Mouse (Mus musculus) Patski (cell line): ENCODE results near the gene Tns1. TPM values are rescaled to one million over a fixed set of nuclear protein-coding genes. Genes with fewer than 3 reads are reported as not detected.
A peak's percentile ranks its signal among the peaks of the same experiment; 100 is the strongest.
"Not testable (repeated sequence)": the region's sequence is repeated elsewhere in the genome, so short reads cannot be mapped to it uniquely, and the experiment has no call there.

Experiments
- ATAC-seq: fragments of 100-300 bp; one replicate; pipeline ENCODE4 v1.8.0; 2021
- CTCF ChIA-PET: fragments of 350-600 bp; sonication (Branson Sonifier 250); formaldehyde crosslinking; loops from one replicate; lab custom pipeline; 2022; ENCODE audit warnings: inconsistent platforms; lab: Charles Lee
- POLR2A ChIA-PET: fragments of 350-600 bp; sonication (Branson Sonifier 250); formaldehyde crosslinking; loops from one replicate; lab custom pipeline; 2022; ENCODE audit warnings: antibody characterized with exemption, inconsistent platforms; lab: Charles Lee
- DNase-seq: peaks from one replicate; pipeline ENCODE4 v3.0.0-alpha.2; 2011; ENCODE audit warnings: low read depth, low spot score
- H3K27me3 ChIP-seq: fragments of 371-371 bp; one replicate; pipeline ENCODE4 v1.5.1; 2021
- CTCF ChIP-seq: fragments of 100-300 bp; IDR thresholded peaks from one replicate; pipeline ENCODE4 v1.5.1; 2021
- in situ Hi-C: fragments of 300-500 bp; cut with MboI; formaldehyde crosslinking; loops from 3 replicates; pipeline ENCODE4 v1.11.1; 2018; ENCODE audit warnings: low pct_unique_long_range_greater_than_20kb, mixed read lengths
- polyA plus RNA-seq: library from polyadenylated mRNA; unstranded; gene quantifications from one replicate; pipeline ENCODE4 v1.2.3, GENCODE M21; 2021

Gene Tns1
- polyA plus RNA-seq, 1 experiment from 2014 or later, result 393 TPM

DNA sequence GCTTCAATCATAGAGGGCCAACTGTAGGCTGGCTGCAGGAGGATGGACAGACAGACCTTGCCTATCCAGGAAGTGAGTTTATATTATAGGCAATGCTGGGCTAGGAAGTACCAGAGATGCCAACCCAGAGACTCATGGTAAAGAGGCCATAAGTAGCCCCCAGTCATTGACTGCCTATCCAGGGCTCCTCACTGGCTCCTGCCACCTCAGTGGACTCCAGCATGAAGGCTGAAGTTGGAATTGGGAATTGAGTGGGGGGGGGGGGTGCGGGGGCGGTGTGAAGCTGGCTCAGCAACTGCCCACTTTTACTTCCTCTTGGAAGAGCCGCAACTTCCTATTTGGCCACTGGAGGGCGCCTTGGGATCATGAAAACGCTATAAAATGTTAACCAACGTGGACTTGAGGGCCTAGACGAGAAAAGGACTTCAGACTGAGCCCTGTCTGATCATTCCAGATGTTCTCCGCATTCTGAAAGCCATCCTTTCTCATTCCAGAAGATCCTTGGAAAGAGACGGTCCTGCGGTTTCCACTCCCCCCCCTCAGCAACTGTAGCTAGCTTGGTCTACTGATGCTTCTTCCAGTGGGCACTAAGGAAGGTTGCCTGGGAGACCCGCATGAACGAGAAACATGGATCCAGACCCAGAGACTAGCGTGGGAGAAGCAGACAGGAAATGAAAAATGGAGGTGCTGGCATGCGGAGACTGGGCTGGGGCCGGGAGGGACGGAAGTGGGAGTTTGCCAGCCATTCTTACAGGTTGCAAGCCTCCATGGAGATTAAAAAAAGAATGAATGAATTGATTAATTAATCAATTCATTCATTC is 221.9 kb downstream of the Tns1 start:
- no peak for DNase-seq
- TF ChIP-seq CTCF, result no peak
- CTCF ChIA-PET, result interaction anchor here (0.9 to 3.0 kb wide), 17 partner anchors 8 to 293 kb away, joined by 3 to 18 read pairs (median 4); partner anchors contain the start of gene Rufy4
- POLR2A ChIA-PET, result interaction anchor here (1.0 to 1.4 kb wide), 3 partner anchors 129 to 179 kb away, joined by 3 read pairs; no protein-coding TSS in a partner anchor
- ATAC-seq, result peak; percentile 23
- H3K27me3 ChIP-seq, result no peaks in the 10 kb centered on the region
- in situ Hi-C loops, result loop anchor here (5.0 kb wide), 3 partner anchors 85 to 225 kb away; partner anchors contain the start of gene Rufy4

DNA sequence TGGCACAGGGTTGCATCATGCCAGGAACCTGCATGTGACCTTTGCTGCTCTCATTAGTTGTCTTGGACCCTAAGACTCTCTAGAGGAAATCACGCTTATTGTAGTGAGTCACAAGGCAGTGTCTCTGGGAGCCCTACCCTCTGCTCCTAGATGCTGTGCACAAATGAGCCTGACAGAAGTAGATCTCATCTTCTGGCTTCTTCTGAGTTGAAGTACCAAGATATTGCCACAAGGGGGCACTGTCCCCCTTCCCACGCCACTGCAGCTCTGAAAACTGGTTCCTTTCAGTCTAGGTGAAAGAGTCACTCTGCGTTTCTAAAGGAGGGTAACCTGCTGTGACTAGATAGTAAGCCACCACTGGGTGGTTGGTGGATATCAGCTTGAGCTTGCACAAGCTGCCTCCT is 222.8 kb downstream of the Tns1 start:
- no peaks in the 10 kb centered on the region for H3K27me3 ChIP-seq
- no peak for TF ChIP-seq CTCF
- ChIA-PET POLR2A (interaction anchor here (1.0 to 1.4 kb wide), 3 partner anchors 130 to 180 kb away, joined by 3 read pairs; no protein-coding TSS in a partner anchor), CTCF (interaction anchor here (0.9 to 3.0 kb wide), 16 partner anchors 8 to 294 kb away, joined by 3 to 18 read pairs (median 4); partner anchors contain the start of gene Rufy4)
- DNase-seq (no peak), ATAC-seq (peak; percentile 49)
- in situ Hi-C loops, result loop anchor here (5.0 kb wide), 3 partner anchors 86 to 226 kb away; partner anchors contain the start of gene Rufy4

DNA sequence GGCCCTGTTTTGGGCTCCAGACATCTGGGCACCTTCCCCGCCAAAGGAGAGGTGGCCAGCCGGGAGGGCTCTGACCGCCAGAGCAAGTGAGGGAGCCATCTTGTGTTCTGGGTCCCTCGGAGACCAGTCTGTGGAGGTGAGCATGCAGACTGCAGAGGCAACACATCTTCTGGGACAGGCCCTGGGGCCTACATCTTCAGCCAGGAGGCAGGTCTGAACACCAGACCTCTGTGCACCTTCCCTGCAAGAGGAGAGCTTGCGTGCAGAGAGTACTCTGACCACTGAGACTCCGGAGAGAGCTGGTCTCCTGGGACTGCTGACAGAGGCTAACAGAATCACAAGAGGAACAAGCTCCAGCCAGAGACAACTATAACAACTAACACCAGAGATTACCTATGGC is 228.8 kb downstream of the Tns1 start:
- CTCF ChIA-PET, in situ Hi-C loops, H3K27me3 ChIP-seq, POLR2A ChIA-PET, ATAC-seq, DNase-seq: not testable (repeated sequence)

DNA sequence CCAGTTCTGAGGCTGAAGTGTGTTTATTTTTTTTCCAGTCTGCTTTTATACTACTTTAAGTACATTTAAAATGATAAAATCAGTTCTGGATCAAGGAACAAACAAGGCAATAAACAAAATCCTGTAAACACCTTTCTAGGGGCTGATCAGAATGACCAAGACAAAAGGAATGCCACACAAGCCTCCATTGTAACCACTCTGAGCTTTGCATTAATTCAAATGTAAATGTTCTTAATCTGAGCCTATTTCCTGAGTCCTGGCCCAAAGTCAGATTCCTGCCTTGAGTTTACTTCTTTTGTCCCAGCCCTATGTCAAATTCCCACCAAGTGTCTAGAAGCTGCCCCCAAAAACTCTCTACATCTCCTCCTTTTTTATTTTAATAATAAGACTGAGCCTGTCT is 243.5 kb downstream of the Tns1 start:
- no peaks in the 10 kb centered on the region for H3K27me3 ChIP-seq
- no peak for ATAC-seq
- CTCF ChIA-PET, result no interaction called here
- POLR2A ChIA-PET, result no interaction called here
- no peak for DNase-seq
- TF ChIP-seq CTCF, result no peak
- in situ Hi-C loops, result no loop called here

DNA sequence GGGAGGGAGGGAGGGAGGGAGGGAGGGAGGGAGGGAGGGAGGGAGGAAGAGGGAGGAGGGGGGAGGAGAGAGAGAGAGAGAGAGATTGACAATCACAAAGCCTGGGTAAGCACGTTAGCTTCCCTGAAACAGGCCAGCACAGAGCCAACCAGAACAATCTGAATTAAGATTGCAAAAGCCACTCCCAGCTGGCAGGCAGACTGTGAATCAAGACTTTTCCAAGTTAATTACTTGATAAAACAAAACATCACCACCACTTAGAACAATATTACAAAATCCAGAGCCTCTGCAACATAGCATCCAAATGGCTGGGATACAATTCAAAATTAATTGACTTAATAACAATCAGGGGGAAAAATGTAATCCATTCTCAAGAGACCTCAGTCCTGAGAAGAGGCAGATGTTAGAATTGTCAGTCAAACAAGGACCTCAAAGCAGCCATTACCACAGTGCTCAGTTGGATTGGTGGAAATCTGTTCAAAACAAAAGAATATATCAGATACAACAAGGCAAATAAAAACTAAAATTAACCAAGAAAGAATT is 248.5 kb downstream of the Tns1 start:
- H3K27me3 ChIP-seq, result no peaks in the 10 kb centered on the region
- ATAC-seq, result no peak
- ChIA-PET CTCF (no interaction called here), POLR2A (no interaction called here)
- no peak for TF ChIP-seq CTCF
- DNase-seq, result no peak
- in situ Hi-C loops, result no loop called here

DNA sequence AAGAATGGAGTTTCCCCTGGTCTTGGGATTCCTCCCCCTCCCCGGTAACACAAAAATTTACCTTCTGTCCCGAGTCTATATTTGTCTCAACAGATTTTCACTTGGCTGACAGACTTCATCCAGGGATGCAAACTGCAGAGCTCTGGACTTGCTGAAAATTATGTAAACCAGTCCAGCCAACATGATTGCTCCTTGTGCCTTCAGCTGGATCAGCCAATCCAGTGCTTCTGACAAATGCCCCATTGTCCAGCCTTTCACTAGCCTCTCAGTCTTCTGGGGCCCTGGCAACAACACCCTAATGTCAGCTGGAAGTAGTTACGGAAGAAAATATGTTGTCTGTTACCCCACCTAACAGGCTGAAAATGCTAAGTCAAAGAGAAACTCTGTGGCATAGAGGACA is 259.9 kb downstream of the Tns1 start:
- ChIA-PET CTCF (interaction anchor here (0.9 kb wide), 1 partner anchor 14 kb away, joined by 3 read pairs; no protein-coding TSS in a partner anchor), POLR2A (no interaction called here)
- in situ Hi-C loops, result no loop called here
- DNase-seq (no peak), ATAC-seq (no peak)
- TF ChIP-seq CTCF, result no peak
- H3K27me3 ChIP-seq, result peaks cover 5% of the 10 kb centered on the region

DNA sequence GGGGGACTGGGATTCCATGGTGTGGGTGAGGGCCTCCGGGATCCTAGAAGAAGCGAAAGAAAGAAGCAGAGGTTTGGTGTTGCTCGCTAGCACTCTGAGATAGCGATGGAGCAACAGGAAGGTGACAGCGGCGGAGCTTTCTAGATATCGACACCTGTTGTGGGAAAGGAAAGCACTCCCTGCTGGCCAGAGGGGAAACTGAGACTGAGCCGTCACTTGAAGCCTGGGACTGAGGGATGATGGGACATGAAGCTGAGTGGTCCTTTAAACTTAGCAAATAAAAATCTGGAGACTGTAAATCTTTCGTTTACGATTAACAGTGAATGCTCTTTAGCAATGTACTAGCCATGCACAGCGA is 261.2 kb downstream of the Tns1 start:
- ATAC-seq (no peak), DNase-seq (no peak)
- peaks cover 5% of the 10 kb centered on the region for H3K27me3 ChIP-seq
- no peak for TF ChIP-seq CTCF
- POLR2A ChIA-PET, result no interaction called here
- in situ Hi-C loops, result no loop called here
- CTCF ChIA-PET, result no interaction called here

DNA sequence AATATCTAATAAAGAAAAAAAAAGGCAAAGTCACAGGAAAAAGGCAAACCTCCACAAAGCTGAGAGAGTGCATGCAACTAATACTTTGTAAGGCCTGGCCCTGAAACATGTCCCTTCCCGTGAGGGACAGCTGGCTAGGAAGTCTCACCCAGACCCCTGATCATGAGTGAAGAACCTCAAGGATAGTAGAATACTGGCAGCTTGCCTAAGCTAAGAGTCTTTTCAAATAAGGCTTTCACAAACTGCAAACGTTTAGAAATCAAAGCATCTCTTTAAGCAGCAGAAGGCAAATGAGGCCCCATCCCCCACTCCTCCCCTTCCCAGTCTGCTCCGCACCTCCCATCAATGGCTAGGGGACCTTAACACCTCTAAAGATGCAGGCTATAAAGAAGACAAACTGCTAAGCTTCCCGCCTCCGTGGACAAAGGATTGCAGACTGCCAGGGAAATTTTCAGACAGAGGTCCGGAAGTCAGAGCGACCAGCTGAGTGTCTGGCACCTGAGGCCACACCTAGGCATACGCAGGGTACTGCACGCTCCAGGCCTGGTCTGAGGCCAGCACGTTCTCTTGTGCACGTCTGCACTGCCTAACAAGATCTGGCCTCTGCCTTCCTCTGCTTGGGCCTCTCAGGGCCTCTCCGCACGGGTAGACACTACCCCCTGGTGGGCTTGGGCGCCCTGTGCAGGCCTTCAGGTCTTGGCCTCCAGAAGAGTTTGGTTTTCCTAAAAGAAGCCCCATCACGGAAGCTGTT is 261.8 kb downstream of the Tns1 start:
- no peak for ATAC-seq
- in situ Hi-C loops, result no loop called here

DNA sequence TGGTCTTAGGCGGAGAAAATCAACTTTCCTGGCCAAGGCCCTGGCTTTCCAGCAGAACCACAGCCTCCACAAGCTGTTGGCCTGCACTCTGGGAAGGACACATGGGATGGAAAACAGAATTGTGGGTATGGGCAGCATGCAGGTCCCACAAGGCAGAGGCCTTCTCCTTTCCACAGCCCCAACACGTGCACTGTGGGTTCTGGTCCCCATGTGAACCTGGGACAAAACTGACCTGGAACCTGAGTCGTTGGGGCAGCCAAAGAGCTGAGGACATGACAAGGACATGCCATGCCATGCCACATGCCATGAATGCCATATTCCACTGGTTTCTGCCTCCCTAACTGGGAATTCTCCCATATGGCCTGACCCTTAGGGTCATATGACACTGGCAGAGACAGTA is 263.8 kb downstream of the Tns1 start:
- POLR2A ChIA-PET, result no interaction called here
- in situ Hi-C loops, result no loop called here
- ATAC-seq, result no peak
- no peaks in the 10 kb centered on the region for H3K27me3 ChIP-seq
- no peak for DNase-seq
- CTCF ChIA-PET, result no interaction called here
- no peak for TF ChIP-seq CTCF

More for the DNA sequence above, 261.8 kb downstream of the Tns1 start:
- ChIA-PET CTCF (no interaction called here), POLR2A (no interaction called here)
- DNase-seq, result no peak
- TF ChIP-seq CTCF, result no peak
- peaks cover 5% of the 10 kb centered on the region for H3K27me3 ChIP-seq

Other genes with a start within 250 kb of the Tns1 start
- 0.72 TPM for gene Rufy4, start 1.1 kb upstream of the Tns1 start, polyA plus RNA-seq
- 0.01 TPM for gene Cxcr2, start 29.5 kb upstream of the Tns1 start, polyA plus RNA-seq
- gene Cxcr1, start 70.2 kb upstream of the Tns1 start, polyA plus RNA-seq, result not detected
- 419 TPM for gene Arpc2, start 111.6 kb upstream of the Tns1 start, polyA plus RNA-seq
- gene Gpbar1, start 154.1 kb upstream of the Tns1 start, polyA plus RNA-seq, result 1.7 TPM
- 257 TPM for gene Aamp, start 160.3 kb upstream of the Tns1 start, polyA plus RNA-seq
- 158 TPM for gene Pnkd, start 160.5 kb upstream of the Tns1 start, polyA plus RNA-seq
- gene Tmbim1, start 181.2 kb upstream of the Tns1 start, polyA plus RNA-seq, result 28.0 TPM
- gene Catip, start 237.7 kb upstream of the Tns1 start, polyA plus RNA-seq, result 2.2 TPM